Mouse (Mus musculus): ENCODE measurements around the gene Prima1.

The Prima1 gene

GRCm38 (mm10) chr12:103154927-103155326 lies 87.0 kb downstream of the Prima1 start:
- DNase-seq (ENCODE audit: low read depth) = no peak

GRCm38 (mm10) chr12:103150247-103150646 lies 91.7 kb downstream of the Prima1 start:
- no peak for DNase-seq (ENCODE audit: low read depth)
